Mouse (Mus musculus): ENCODE data around the gene Serinc2. TPM values are rescaled to one million over a fixed set of nuclear protein-coding genes. Genes with fewer than 3 reads are reported as not detected.
"Not testable (repeated sequence)": the region's sequence is repeated elsewhere in the genome, so short reads cannot be mapped to it uniquely, and the experiment has no call there.

Serinc2 gene
- total RNA-seq, 2 experiments from 2014 or later, result not detected

DNA sequence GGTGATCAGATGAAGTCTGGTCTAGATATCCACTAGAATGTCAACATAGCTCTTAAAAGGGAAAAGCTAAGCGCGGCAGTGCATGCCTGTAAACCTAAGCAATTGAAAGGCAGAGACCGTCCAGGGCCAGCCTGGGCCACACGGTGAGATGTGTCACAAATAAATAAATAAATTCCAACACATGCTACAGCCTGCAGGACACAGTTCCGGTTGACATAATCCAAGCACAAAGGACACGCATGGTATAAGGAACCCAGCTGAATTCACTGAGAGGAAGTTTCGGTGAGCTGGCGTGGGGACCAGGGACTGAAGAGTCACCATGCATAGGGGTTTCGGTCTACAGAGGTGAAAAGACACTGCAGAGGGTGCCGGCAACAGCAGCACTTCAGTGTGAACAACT lies 10.3 kb downstream of the Serinc2 start:
- ATAC-seq (replicated peaks; ENCODE audit: low FRiP score, poor library complexity, severe bottlenecking), result no peak

DNA sequence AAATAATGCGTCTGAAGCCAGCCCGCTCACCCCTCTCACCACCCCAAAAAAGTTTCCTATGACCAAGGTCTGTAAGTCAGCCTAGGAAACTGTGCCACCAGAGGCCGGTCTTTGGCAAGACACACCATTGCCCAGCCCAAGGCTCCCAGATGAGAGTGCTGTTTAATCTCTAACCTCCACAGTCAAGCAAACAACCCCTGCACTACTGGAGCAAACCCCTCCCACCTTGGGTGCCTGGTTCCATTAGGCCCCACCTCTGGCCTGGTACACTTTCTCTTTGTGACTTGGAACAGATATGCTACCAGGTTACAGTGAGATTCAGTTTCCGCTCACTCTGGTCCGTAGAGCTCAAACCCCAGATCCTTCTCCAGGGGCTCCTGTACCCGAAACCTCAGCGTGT lies 11.9 kb downstream of the Serinc2 start:
- ATAC-seq (replicated peaks; ENCODE audit: low FRiP score, poor library complexity, severe bottlenecking), result no peak

DNA sequence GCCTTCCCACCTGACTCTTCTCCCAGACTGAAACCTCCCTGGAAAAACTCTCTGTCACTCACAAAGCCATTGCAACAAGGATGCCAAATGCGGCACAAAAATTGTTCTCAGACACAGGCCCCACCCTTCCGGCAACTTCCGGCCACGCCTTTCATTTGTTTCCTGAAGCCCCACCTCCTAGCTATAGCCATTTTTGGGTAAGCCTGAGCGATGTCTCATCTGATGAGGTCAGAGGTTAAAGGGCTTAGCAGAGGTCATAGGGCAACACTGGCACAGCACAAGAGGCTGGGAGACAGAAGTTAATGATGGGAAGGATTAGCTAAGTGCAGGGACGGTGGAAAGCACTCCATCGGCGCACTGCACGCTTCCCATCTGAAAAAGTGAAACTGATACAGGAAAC lies 12.4 kb downstream of the Serinc2 start:
- no peak for ATAC-seq (replicated peaks; ENCODE audit: low FRiP score, poor library complexity, severe bottlenecking)

- ATAC-seq (replicated peaks; ENCODE audit: low FRiP score, poor library complexity, severe bottlenecking), result peak; percentile 74
These were observed 14.2 kb downstream of the Serinc2 start for GRCm38 (mm10) chr4:130264698-130265349.

DNA sequence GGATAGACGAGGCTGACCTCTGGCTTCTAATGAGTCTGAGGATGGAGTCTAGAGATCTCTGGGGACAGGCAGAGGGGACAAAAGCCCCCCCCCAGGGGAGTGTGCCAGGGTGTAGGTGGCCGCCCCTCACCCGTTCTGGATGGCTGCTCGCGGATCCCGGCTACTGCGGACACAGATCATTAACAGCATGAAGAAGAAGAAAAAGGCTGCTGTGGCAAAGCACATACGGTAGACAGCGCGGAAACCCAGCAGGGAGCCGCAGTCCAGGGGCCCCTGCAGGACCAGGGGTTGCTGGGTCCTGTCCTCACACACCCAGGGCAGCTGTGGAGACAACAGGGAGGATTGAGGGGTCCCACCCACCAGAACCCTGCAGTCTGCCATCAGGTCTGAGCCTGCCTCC lies 14.9 kb downstream of the Serinc2 start:
- no peak for ATAC-seq (replicated peaks; ENCODE audit: low FRiP score, poor library complexity, severe bottlenecking)

DNA sequence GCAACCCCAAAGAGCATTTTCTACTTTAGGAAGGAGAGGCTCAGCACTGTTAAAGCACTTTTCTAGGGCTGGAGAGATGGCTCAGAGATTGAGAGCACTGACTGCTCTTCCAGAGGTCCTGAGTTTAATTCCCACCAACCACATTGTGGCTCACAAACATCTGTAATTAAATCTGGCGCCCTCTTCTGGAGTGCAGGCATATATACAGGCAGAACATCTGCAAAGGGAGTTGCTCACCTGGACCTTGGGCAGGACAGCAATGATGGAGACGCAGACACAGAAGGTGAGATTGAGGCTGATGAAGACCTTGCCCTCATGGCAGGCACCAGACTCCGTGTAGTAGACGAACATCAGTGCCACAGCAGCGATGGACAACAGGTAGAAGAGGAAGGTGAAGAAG lies 18.6 kb downstream of the Serinc2 start:
- ATAC-seq (replicated peaks; ENCODE audit: low FRiP score, poor library complexity, severe bottlenecking), result no peak

DNA sequence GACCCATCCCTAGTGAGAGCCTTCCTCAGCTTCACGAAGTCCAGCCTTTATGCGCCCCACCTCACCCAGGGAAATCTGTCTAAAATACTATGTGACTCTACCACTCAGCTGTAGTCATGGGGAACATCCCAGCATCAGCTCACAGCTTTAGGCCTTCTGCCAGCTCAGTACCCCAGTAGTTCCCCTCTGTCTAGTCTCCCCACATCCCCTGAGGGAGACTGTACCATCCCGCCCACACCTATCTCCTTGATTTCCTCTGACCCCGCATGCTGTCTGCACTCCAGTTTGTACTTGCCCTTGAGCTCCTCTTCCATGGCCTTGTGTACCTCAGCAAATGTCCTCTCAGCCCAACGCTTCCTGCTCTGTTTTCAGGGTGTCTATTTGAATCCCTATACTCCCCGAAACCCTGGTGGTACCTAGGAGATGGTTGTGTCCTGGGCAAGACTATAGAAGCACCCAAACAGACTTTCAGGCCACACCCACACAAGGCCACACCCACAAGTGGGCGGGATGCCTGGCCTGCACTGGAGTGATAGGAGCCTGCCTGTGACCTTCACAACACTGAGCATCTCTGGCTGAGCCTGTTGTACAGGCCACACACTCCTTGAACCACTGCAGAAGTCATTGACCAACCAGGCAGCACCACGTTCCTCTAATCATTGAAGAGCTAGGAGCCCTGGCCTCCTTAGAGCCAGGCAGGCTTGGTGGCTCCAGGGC lies 26.4 kb downstream of the Serinc2 start:
- ATAC-seq (replicated peaks; ENCODE audit: low FRiP score, poor library complexity, severe bottlenecking), result peak; percentile 91

DNA sequence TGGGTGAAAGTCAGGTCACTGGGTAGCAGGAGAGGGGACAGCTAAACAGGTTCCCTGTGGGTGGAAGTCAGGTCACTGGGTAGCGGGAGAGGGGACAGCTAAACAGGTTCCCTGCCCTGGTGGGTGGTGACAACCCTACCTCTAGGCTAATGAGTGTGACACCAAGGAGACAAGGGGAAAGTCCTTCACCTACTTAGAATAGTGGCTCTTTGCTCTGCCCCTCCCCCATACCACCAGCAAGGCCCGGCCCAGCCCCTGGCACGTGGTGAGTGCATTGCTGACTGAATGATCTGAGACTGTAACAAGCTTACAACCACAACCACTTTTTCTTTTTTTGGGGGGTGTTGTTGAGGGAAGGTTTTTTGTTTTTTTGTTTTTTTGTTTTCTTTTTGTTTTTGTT lies 27.2 kb downstream of the Serinc2 start:
- ATAC-seq (replicated peaks; ENCODE audit: low FRiP score, poor library complexity, severe bottlenecking), result peak; percentile 30; the same call in 1 of the 2 replicates

GRCm38 (mm10) chr4:130251172-130251705 lies 27.8 kb downstream of the Serinc2 start:
- 0 out of 2 replicates have a peak, but pooled peaks have one; percentile 3 for ATAC-seq (replicated peaks; ENCODE audit: low FRiP score, poor library complexity, severe bottlenecking)

- no peak for ATAC-seq (replicated peaks; ENCODE audit: low FRiP score, poor library complexity, severe bottlenecking)
These were observed 30.4 kb downstream of the Serinc2 start for GRCm38 (mm10) chr4:130248636-130249035.

GRCm38 (mm10) chr4:130246132-130246531 lies 32.9 kb downstream of the Serinc2 start:
- peak; percentile 72 for ATAC-seq (replicated peaks; ENCODE audit: low FRiP score, poor library complexity, severe bottlenecking)

DNA sequence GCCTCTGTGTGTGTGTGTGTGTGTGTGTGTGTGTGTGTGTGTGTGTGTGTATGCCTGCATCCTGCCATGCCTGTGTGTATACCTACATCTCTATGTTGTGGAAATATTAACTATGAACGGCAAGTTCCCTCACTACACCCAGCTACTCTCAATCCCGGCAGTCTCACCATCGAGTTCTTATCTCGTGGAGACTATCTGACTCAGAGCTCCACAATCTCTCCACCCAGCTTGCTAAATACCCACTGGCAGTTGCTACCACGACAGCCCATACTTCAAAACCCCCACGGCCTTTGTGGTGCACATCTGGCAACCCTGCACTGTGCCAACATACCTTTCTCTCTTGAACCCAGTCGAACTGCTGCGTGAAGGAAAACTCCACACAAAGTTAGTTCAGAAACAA lies 34.3 kb downstream of the Serinc2 start:
- 0 out of 2 replicates have a peak, but pooled peaks have one; percentile 12 for ATAC-seq (replicated peaks; ENCODE audit: low FRiP score, poor library complexity, severe bottlenecking)

DNA sequence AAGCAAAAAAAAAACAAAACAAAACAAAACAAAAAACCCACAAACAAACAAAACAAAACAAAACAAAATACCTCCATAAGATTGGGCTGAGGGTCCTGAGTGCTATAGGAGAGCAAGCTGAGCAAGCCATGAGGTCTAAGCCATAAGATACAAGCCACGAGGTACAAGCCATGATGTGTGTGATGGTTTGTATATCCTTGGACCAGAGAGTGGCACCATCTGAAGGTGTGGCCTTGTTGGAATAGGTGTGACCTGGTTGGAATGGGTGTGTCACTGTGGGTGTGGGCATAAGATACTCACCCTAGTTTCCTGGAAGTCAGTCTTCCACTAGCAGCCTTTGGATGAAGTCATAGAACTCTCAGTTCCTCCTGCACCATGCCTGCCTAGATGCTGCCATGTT lies 35.4 kb downstream of the Serinc2 start:
- not testable (repeated sequence) for ATAC-seq (replicated peaks; ENCODE audit: low FRiP score, poor library complexity, severe bottlenecking)

GRCm38 (mm10) chr4:130242956-130243355 lies 36.0 kb downstream of the Serinc2 start:
- peak; percentile 71 for ATAC-seq (replicated peaks; ENCODE audit: low FRiP score, poor library complexity, severe bottlenecking)

DNA sequence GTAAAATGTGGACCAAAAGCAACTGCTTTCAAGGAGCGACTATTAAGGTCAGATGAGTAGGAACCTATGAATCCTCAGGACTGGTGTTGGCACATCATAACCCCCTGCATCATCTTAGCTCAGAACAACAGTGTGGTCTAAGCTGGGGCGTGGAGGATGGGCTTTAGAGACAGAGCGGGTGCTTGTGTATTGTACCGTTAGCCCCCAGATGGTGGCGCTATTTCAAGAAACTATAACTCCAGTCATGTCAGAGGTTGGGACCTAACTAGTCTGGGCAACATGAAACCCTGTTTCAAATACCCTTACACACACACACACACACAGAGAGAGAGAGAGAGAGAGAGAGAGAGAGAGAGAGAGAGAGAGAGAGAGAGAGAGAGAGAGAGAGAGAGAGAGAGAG lies 38.3 kb downstream of the Serinc2 start:
- 0 out of 2 replicates have a peak, but pooled peaks have one; percentile 44 for ATAC-seq (replicated peaks; ENCODE audit: low FRiP score, poor library complexity, severe bottlenecking)

DNA sequence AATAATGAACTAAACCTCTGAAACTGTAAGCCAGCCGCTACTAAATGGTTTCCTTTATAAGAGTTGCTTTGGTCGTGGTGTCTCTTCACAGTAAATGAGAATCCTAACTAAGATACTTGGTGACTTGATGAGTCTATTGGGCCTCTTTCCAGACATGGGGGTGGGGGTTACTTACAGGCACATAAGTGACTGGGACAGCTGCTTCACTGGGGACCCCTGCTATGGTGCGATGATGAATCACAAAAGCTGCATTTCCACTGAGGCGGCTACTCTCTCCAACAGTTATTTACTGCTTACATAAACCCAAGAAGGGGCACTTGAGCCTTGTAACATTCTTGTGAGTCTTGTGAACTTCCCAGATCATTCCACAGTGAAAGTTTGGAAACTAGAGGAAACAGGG lies 41.4 kb downstream of the Serinc2 start:
- no peak for ATAC-seq (replicated peaks; ENCODE audit: low FRiP score, poor library complexity, severe bottlenecking)

DNA sequence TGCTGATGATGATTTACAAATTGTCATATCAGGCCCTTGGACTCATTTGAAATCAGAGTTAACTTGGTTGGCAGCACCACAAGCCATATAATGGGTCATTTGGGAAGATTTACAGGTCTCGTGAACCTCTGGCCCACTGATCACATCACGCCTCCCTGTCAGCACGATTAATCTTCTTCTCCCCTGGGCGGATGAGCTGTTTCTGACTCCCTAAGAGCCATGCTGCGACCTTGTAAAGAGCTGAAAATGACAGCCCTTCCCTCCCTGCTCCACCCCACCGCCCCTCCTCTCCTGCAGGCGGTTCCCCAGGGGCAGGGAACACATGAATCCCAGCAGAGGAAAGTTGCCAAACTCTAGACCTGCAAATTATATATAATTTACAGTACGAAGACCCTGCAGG lies 42.6 kb downstream of the Serinc2 start:
- ATAC-seq (replicated peaks; ENCODE audit: low FRiP score, poor library complexity, severe bottlenecking), result no peak

GRCm38 (mm10) chr4:130224071-130224470 lies 54.9 kb downstream of the Serinc2 start:
- ATAC-seq (replicated peaks; ENCODE audit: low FRiP score, poor library complexity, severe bottlenecking), result no peak

- ATAC-seq (replicated peaks; ENCODE audit: low FRiP score, poor library complexity, severe bottlenecking), result no peak
These were observed 56.8 kb downstream of the Serinc2 start, which contains the start of gene Gm853 for GRCm38 (mm10) chr4:130222179-130222578. Gene Gm853 (minus strand): TSS chr4:130222401.

DNA sequence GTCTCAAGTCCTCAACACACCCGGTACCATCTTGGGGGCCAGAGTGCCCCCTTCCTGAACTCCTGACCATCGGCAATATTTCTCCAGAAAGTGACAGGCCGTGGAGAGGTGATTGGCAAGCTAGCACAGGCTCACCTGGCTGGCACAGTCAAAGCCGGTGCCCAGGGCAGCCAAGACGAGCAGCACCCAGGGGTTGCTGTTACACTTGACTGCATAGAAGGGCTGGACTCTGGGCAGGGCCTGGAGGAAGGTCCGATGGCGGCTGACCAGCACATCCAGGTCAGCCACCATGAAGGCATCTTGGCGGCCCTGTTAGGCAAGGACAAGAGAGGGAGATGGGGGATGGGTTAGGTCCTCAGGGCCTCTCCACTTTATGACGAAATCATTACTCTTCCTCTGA lies 58.8 kb downstream of the Serinc2 start:
- ATAC-seq (replicated peaks; ENCODE audit: low FRiP score, poor library complexity, severe bottlenecking), result no peak

- no peak for ATAC-seq (replicated peaks; ENCODE audit: low FRiP score, poor library complexity, severe bottlenecking)
These were observed 63.6 kb downstream of the Serinc2 start for GRCm38 (mm10) chr4:130215392-130215791.

Data from erythroid progenitor cell, adult 5-6 weeks (primary cell).